Mouse (Mus musculus) liver, embryonic 14.5 days (tissue): ENCODE results near the gene A930017K11Rik. TPM values are rescaled to one million over a fixed set of nuclear protein-coding genes. Genes with fewer than 3 reads are reported as not detected.

ENCODE experiments used
- ATAC-seq: fragments of 200-750 bp; cut with Nextera tagmentation; 2 replicates; pipeline ENCODE4 v1.8.0; 2017; ENCODE audit warnings: moderate number of reproducible peaks, mild to moderate bottlenecking, moderate library complexity; ENCODE audit not compliant: insufficient read depth
- DNase-seq, 3 experiments: peaks; one replicate each; pipeline ENCODE4 v3.0.0-alpha.2; 2012 to 2013; ENCODE audit warnings: low read depth in 3 of 3, low spot score in 3 of 3
- H3K27ac ChIP-seq: fragments of 300-500 bp; sonication (generic); 2 replicates; pipeline ENCODE4 v1.5.1; 2014; ENCODE audit warnings: moderate library complexity, mild to moderate bottlenecking, control low read depth, inconsistent platforms
- H3K27me3 ChIP-seq: fragments of 300-500 bp; sonication (generic); 2 replicates; pipeline ENCODE4 v1.6.1; 2014; ENCODE audit warnings: mild to moderate bottlenecking, low read length, moderate library complexity; ENCODE audit not compliant: control insufficient read depth, insufficient read depth
- H3K36me3 ChIP-seq: fragments of 300-500 bp; sonication (generic); replicated peaks from 2 replicates; pipeline ENCODE4 v1.6.1; 2014; ENCODE audit warnings: low read depth; ENCODE audit not compliant: control insufficient read depth, insufficient read depth
- H3K4me1 ChIP-seq, 2 experiments: fragments of 200-500 bp in 1 of 2; fragments of 300-500 bp in 1 of 2; sonication (generic) in 1 of 2; replicated peaks; 2 replicates each; pipeline ENCODE4 v1.6.1; 2012 to 2014; ENCODE audit warnings: antibody characterized with exemption in 1 of 2, inconsistent platforms in 1 of 2, low read length in 1 of 2; ENCODE audit not compliant: control insufficient read depth in 2 of 2, insufficient read depth in 2 of 2
- H3K4me2 ChIP-seq: fragments of 300-500 bp; sonication (generic); 2 replicates; pipeline ENCODE4 v1.6.1; 2014; ENCODE audit warnings: low read depth, mild to moderate bottlenecking, control low read depth, moderate library complexity
- H3K4me3 ChIP-seq, 2 experiments: fragments of 200-500 bp in 1 of 2; fragments of 300-500 bp in 1 of 2; sonication (generic) in 1 of 2; 2 replicates each; pipeline ENCODE4 v1.5.1; 2012 to 2014; ENCODE audit warnings: low read depth in 2 of 2, low read length in 2 of 2, mild to moderate bottlenecking in 2 of 2, control low read depth in 1 of 2, inconsistent platforms in 1 of 2, moderate library complexity in 1 of 2; ENCODE audit not compliant: insufficient read depth in 1 of 2
- H3K9ac ChIP-seq: fragments of 300-500 bp; sonication (generic); replicated peaks from 2 replicates; pipeline ENCODE4 v1.6.1; 2014; ENCODE audit warnings: mild to moderate bottlenecking, control low read depth, moderate library complexity
- H3K9me3 ChIP-seq: fragments of 300-500 bp; sonication (generic); 2 replicates; pipeline ENCODE4 v1.6.1; 2016; ENCODE audit warnings: low read length, mixed read lengths; ENCODE audit not compliant: control insufficient read depth
- CTCF ChIP-seq: IDR thresholded peaks from 2 replicates; pipeline ENCODE4 v1.5.1; 2016; ENCODE audit warnings: antibody characterized with exemption, low read depth, control low read depth
- EP300 ChIP-seq: IDR thresholded peaks from 2 replicates; pipeline ENCODE4 v1.6.1; 2016; ENCODE audit warnings: antibody characterized with exemption, low read depth
- WGBS: fragments of 180-500 bp; shearing (Covaris S2); extraction: QIAGEN DNeasy Blood & Tissue Kit; methylation state at CpG from one replicate; pipeline ENCODE4 v1.1.7; 2014; ENCODE audit not compliant: insufficient replicate concordance; 5-methylcytosine and 5-hydroxymethylcytosine counted together
- polyA plus RNA-seq, 2 experiments: library from polyadenylated mRNA; depleted of rRNA in 1 of 2; stranded (reverse) in 1 of 2; unstranded in 1 of 2; fragments of >200 nt; fragmentation: Nextera tagmentation in 1 of 2; extraction: Ambion mirVana in 1 of 2; gene quantifications; 2 replicates each; pipeline versions ENCODE4 v1.2.1 to v1.2.3; 2012 to 2014

Gene A930017K11Rik
- polyA plus RNA-seq, 2 experiments = 0.13 to 0.16 TPM

DNA sequence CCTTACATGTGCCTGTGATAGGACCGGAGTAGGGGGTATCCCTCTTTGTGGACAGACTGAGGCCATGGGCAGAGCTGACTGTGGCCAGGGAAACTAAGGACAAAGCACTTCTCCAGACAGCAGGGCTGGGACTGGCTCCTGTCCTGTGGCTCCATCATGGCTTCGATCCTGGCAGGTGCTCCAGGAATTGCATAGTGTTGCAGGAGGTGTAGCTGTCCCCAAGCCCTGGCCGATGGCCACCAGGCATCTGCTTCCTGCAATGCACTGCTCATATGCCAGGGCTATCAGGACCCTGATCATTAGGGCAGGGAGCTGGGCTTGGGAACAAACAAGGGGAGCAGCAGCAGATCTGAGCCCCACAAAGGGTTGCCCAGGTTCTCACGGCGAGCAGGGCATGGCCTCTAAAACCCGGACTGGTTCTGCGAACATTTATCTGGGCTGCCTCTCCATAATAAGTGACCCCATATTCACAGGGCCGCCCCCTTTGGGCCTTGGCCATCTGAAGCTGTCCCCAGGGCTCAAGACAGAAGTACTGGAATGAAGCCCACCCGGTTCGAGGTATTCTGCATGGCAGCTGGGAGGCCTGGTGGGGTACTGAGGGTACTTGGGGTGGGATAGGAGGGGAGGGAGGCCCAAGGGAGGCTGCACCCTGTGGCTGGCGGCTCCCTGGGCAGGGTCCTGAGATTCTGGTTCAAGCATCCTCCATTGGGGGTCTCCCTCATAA is 6.6 kb upstream of the A930017K11Rik start:
- 92% methylated on average over 11 of the region's 11 CpGs for WGBS
- no peak for TF ChIP-seq CTCF
- no peak for TF ChIP-seq EP300
- H3K27me3 ChIP-seq = peaks cover 3% of the 10 kb centered on the region; the same call in 1 of the 2 replicates
- DNase-seq (no peak), ATAC-seq (no peak)
- H3K4me3 ChIP-seq = no peak overlapping the region
- H3K9ac ChIP-seq = no peak overlapping the region
- peaks cover 9% of the 10 kb centered on the region; the same call in 1 of the 2 replicates for H3K36me3 ChIP-seq
- H3K27ac ChIP-seq = peak overlapping the region; percentile 18
- no peaks in the 10 kb centered on the region for H3K9me3 ChIP-seq
- no peak overlapping the region for H3K4me2 ChIP-seq
- peaks cover 30 to 31% of the 10 kb centered on the region in 2 experiments for H3K4me1 ChIP-seq

GRCm38 (mm10) chr17:25957586-25958051 is 5.3 kb upstream of the A930017K11Rik start:
- Histone ChIP-seq H3K27me3 (peaks cover 16% of the 10 kb centered on the region), H3K4me2 (no peak overlapping the region), H3K27ac (no peak overlapping the region), H3K9me3 (no peaks in the 10 kb centered on the region), H3K36me3 (no peaks in the 10 kb centered on the region; the same call in 1 of the 2 replicates), H3K4me3 (no peak overlapping the region), H3K9ac (no peak overlapping the region), H3K4me1 (peaks cover 22% of the 10 kb centered on the region in 2 experiments)
- TF ChIP-seq CTCF (no peak), EP300 (no peak)
- WGBS = 83% methylated on average over 14 of the region's 14 CpGs
- ATAC-seq (no peak), DNase-seq (no peak)

GRCm38 (mm10) chr17:25956631-25957030 is 4.3 kb upstream of the A930017K11Rik start:
- no peaks in the 10 kb centered on the region for H3K9me3 ChIP-seq
- no peak overlapping the region for H3K27ac ChIP-seq
- H3K4me2 ChIP-seq = no peak overlapping the region
- 89% methylated on average over 7 of the region's 7 CpGs for WGBS
- H3K9ac ChIP-seq = no peak overlapping the region
- no peak for ATAC-seq
- no peak for TF ChIP-seq CTCF
- no peak for TF ChIP-seq EP300
- H3K27me3 ChIP-seq = peaks cover 26% of the 10 kb centered on the region
- H3K4me1 ChIP-seq = peaks cover 12% of the 10 kb centered on the region in 2 experiments
- H3K4me3 ChIP-seq = no peak overlapping the region
- no peaks in the 10 kb centered on the region; the same call in 1 of the 2 replicates for H3K36me3 ChIP-seq
- no peak for DNase-seq

GRCm38 (mm10) chr17:25956201-25956600 is 3.8 kb upstream of the A930017K11Rik start:
- Histone ChIP-seq H3K9ac (no peak overlapping the region), H3K4me1 (peaks cover 10 to 12% of the 10 kb centered on the region in 2 experiments), H3K27ac (no peak overlapping the region), H3K4me2 (no peak overlapping the region), H3K36me3 (no peaks in the 10 kb centered on the region; the same call in 1 of the 2 replicates), H3K27me3 (peaks cover 30% of the 10 kb centered on the region), H3K9me3 (no peaks in the 10 kb centered on the region), H3K4me3 (no peak overlapping the region)
- 75% methylated on average over 7 of the region's 7 CpGs for whole genome bisulfite sequencing
- no peak for TF ChIP-seq EP300
- no peak for TF ChIP-seq CTCF
- no peak for DNase-seq
- no peak for ATAC-seq

GRCm38 (mm10) chr17:25955736-25956135 is 3.4 kb upstream of the A930017K11Rik start:
- 47% methylated on average over 3 of the region's 3 CpGs for WGBS
- Histone ChIP-seq H3K4me2 (no peak overlapping the region), H3K27me3 (peaks cover 35% of the 10 kb centered on the region), H3K36me3 (no peaks in the 10 kb centered on the region; the same call in 1 of the 2 replicates), H3K4me3 (no peak overlapping the region), H3K27ac (no peak overlapping the region), H3K4me1 (peaks cover 8 to 10% of the 10 kb centered on the region in 2 experiments), H3K9ac (no peak overlapping the region; the same call in 1 of the 2 replicates), H3K9me3 (no peaks in the 10 kb centered on the region)
- DNase-seq (no peak), ATAC-seq (no peak)
- no peak for TF ChIP-seq EP300
- TF ChIP-seq CTCF = no peak
